ENCODE assay signal across 27 mouse cellular contexts in the genomic region with DNA sequence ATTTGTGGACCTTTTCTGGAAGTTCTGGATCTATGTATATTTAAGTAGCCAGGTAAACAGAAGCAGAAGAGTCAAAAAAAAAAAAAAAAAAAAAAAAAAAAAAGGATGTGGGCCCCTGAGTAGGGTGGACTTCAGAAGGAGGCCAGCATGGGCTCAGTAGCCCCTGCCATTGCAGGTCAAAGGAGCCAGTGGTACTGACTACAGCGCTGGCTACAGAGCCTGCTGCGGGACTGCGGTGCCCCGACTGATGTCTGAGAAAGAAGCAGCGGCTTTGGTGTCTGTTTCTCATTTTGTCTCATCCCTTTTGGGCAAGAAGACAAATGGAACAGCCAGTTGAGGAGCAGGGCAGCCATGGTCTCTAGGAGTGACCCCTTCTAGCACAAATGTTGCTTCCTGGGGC.
DNase-seq lines count a peak whose midpoint lies in the region; ATAC-seq lines count a peak whose summit lies in the region.
"Had no signal": no experiment of that assay in that cellular context is flagged by ENCODE, and none has a peak within 500 bp of the region (broad histone marks: within the 10 kb centered on the region; RNA-seq: fewer than 3 reads in every experiment).

No protein-coding gene starts in this region.

- no peak overlapping the region for H3K4me3 ChIP-seq in heart, embryonic 11.5 days (ENCODE audit: low read depth, low read length)
- no peak overlapping the region for H3K4me3 ChIP-seq in heart, embryonic 12.5 days
- no peak overlapping the region for H3K4me3 ChIP-seq in midbrain, embryonic 10.5 days
- no peak overlapping the region for H3K4me3 ChIP-seq in midbrain, embryonic 15.5 days
- H3K4me3 ChIP-seq in liver, embryonic 13.5 days (replicated peaks) = 0 out of 2 replicates have a peak overlapping the region, but pooled peaks have one; percentile 4
- H3K4me3 ChIP-seq: heart, adult 2 months; layer of hippocampus, adult 2 months; left cerebral cortex, adult 2 months; limb, embryonic 13.5 days; stomach, embryonic 15.5 days had no signal

- no peaks in the 10 kb centered on the region for H3K27me3 ChIP-seq in heart, embryonic 11.5 days (ENCODE audit: control insufficient read depth, insufficient read depth, low read length)
- H3K27me3 ChIP-seq in heart, embryonic 12.5 days (replicated peaks) = no peaks in the 10 kb centered on the region
- H3K27me3 ChIP-seq in midbrain, embryonic 10.5 days (ENCODE audit: low read depth, poor library complexity, severe bottlenecking) = no peaks in the 10 kb centered on the region
- H3K27me3 ChIP-seq in midbrain, embryonic 15.5 days (replicated peaks) = no peaks in the 10 kb centered on the region
- H3K27me3 ChIP-seq in liver, embryonic 13.5 days = no peaks in the 10 kb centered on the region
- H3K27me3 ChIP-seq: stomach, embryonic 15.5 days had no signal

- peak overlapping the region; percentile 10; the same call in 1 of the 2 replicates for H3K27ac ChIP-seq in heart, embryonic 11.5 days (ENCODE audit: low read depth, low read length)
- no peak overlapping the region for H3K27ac ChIP-seq in heart, embryonic 12.5 days (ENCODE audit: poor library complexity, severe bottlenecking)
- H3K27ac ChIP-seq in midbrain, embryonic 10.5 days (replicated peaks) = 0 out of 2 replicates have a peak overlapping the region, but pooled peaks have one; percentile 5
- no peak overlapping the region for H3K27ac ChIP-seq in midbrain, embryonic 15.5 days
- H3K27ac ChIP-seq in liver, embryonic 13.5 days = peak overlapping the region; percentile 58
- H3K27ac ChIP-seq: heart, adult 2 months; layer of hippocampus, adult 2 months; left cerebral cortex, adult 2 months; limb, embryonic 13.5 days; macrophage; stomach, embryonic 15.5 days had no signal

- intact Hi-C loops in left cerebral cortex, postnatal 25 days (cut with DNase I) = no loop called here

- no peaks in the 10 kb centered on the region for H3K4me1 ChIP-seq in heart, embryonic 11.5 days (ENCODE audit: control insufficient read depth, insufficient read depth, low read length)
- peaks cover 10% of the 10 kb centered on the region for H3K4me1 ChIP-seq in heart, embryonic 12.5 days (replicated peaks)
- peaks cover 5% of the 10 kb centered on the region; the same call in 1 of the 2 replicates for H3K4me1 ChIP-seq in midbrain, embryonic 10.5 days
- H3K4me1 ChIP-seq in midbrain, embryonic 15.5 days = no peaks in the 10 kb centered on the region
- peaks cover 37% of the 10 kb centered on the region for H3K4me1 ChIP-seq in liver, embryonic 13.5 days (replicated peaks)
- H3K4me1 ChIP-seq: limb, embryonic 13.5 days; stomach, embryonic 15.5 days had no signal

- 72% methylated on average over 5 of the region's 5 CpGs for WGBS in heart, embryonic 11.5 days (ENCODE audit: insufficient replicate concordance)
- 80% methylated on average over 5 of the region's 5 CpGs for WGBS in heart, embryonic 12.5 days
- WGBS in midbrain, embryonic 10.5 days = 73% methylated on average over 5 of the region's 5 CpGs
- 88% methylated on average over 5 of the region's 5 CpGs for WGBS in midbrain, embryonic 15.5 days
- WGBS in liver, embryonic 13.5 days (ENCODE audit: insufficient replicate concordance) = 79% methylated on average over 5 of the region's 5 CpGs

- no peak overlapping the region for H3K9ac ChIP-seq in heart, embryonic 11.5 days (ENCODE audit: low read depth, low read length)
- no peak overlapping the region for H3K9ac ChIP-seq in heart, embryonic 12.5 days
- no peak overlapping the region for H3K9ac ChIP-seq in midbrain, embryonic 15.5 days
- no peak overlapping the region; the same call in 1 of the 2 replicates for H3K9ac ChIP-seq in liver, embryonic 13.5 days
- H3K9ac ChIP-seq: limb, embryonic 13.5 days; stomach, embryonic 15.5 days had no signal

- DNase-seq in midbrain, embryonic 10.5 days (ENCODE audit: low spot score) = no peak
- DNase-seq in liver, embryonic 13.5 days = no peak
- no peak for DNase-seq in thymus, postnatal 0 days (ENCODE audit: low spot score)
- no peak for DNase-seq in left cerebral cortex, postnatal 25 days (ENCODE audit: low spot score in 2 of 2)
- DNase-seq: adrenal gland, postnatal 10 days; B cell, adult 2 months; cerebellum, adult 9-10 months; cerebellum, postnatal 36 days; heart, adult 2 months; kidney, adult 2 months; kidney, postnatal 36 days; lung, adult 2 months; lung, postnatal 10 days; midbrain, embryonic 14.5 days; right cerebral cortex, postnatal 25 days; thymus, postnatal 25 days had no signal

- H3K9me3 ChIP-seq in heart, embryonic 11.5 days (replicated peaks; ENCODE audit: control insufficient read depth, low read length) = no peaks in the 10 kb centered on the region
- no peaks in the 10 kb centered on the region for H3K9me3 ChIP-seq in heart, embryonic 12.5 days (replicated peaks)
- no peaks in the 10 kb centered on the region for H3K9me3 ChIP-seq in midbrain, embryonic 10.5 days (replicated peaks)
- no peaks in the 10 kb centered on the region for H3K9me3 ChIP-seq in midbrain, embryonic 15.5 days
- no peaks in the 10 kb centered on the region for H3K9me3 ChIP-seq in liver, embryonic 13.5 days (replicated peaks)
- H3K9me3 ChIP-seq: limb, embryonic 13.5 days; stomach, embryonic 15.5 days had no signal

- no peak for ATAC-seq in heart, embryonic 11.5 days (replicated peaks; ENCODE audit: insufficient number of reproducible peaks, low FRiP score, low TSS enrichment)
- no peak for ATAC-seq in heart, embryonic 12.5 days (ENCODE audit: insufficient number of reproducible peaks, low FRiP score)
- no peak for ATAC-seq in midbrain, embryonic 15.5 days (replicated peaks)
- ATAC-seq in liver, embryonic 13.5 days (ENCODE audit: low read depth) = peak; percentile 72
- ATAC-seq: activated CD4-positive, CD25-positive, alpha-beta regulatory T cell, adult 4 months; forebrain, embryonic 16.5 days; hindbrain, embryonic 16.5 days had no signal

- H3K36me3 ChIP-seq in heart, embryonic 11.5 days (ENCODE audit: control insufficient read depth, insufficient read depth, low read length) = no peaks in the 10 kb centered on the region
- no peaks in the 10 kb centered on the region for H3K36me3 ChIP-seq in heart, embryonic 12.5 days
- no peaks in the 10 kb centered on the region for H3K36me3 ChIP-seq in midbrain, embryonic 10.5 days
- H3K36me3 ChIP-seq in midbrain, embryonic 15.5 days (replicated peaks) = no peaks in the 10 kb centered on the region
- no peaks in the 10 kb centered on the region for H3K36me3 ChIP-seq in liver, embryonic 13.5 days
- H3K36me3 ChIP-seq: limb, embryonic 13.5 days; stomach, embryonic 15.5 days had no signal

- peak overlapping the region; percentile 0; the same call in 1 of the 2 replicates for H3K4me2 ChIP-seq in heart, embryonic 11.5 days
- no peak overlapping the region for H3K4me2 ChIP-seq in heart, embryonic 12.5 days
- H3K4me2 ChIP-seq in midbrain, embryonic 15.5 days = no peak overlapping the region
- H3K4me2 ChIP-seq in liver, embryonic 13.5 days = peak overlapping the region; percentile 50
- H3K4me2 ChIP-seq: limb, embryonic 13.5 days; stomach, embryonic 15.5 days had no signal

Comparison
In these comparisons a context has a peak if more than half of its experiments do, and no peak if none do; other contexts are left out.
1. H3K27ac ChIP-seq: peak in heart, embryonic 11.5 days (single experiment), midbrain, embryonic 10.5 days (single experiment) and liver, embryonic 13.5 days (single experiment); none in heart, embryonic 12.5 days (single experiment) and midbrain, embryonic 15.5 days (single experiment).
2. H3K4me2 ChIP-seq: peak in heart, embryonic 11.5 days (single experiment) and liver, embryonic 13.5 days (single experiment); none in heart, embryonic 12.5 days (single experiment) and midbrain, embryonic 15.5 days (single experiment).